Mouse (Mus musculus) lung, adult 2 months (tissue): ENCODE results near the gene Chchd2.

Experiments used
- CTCF ChIP-seq: fragments of 200-500 bp; IDR thresholded peaks from 2 replicates; pipeline ENCODE4 v1.5.1; 2011; ENCODE audit warnings: mild to moderate bottlenecking, low read length, control low read depth; ENCODE audit not compliant: insufficient read depth
- POLR2A ChIP-seq: fragments of 200-500 bp; IDR thresholded peaks from 2 replicates; pipeline ENCODE4 v1.6.1; 2011; ENCODE audit warnings: low read depth, mild to moderate bottlenecking, control low read depth, low read length, borderline replicate concordance; ENCODE audit errors: extremely low read depth

DNA sequence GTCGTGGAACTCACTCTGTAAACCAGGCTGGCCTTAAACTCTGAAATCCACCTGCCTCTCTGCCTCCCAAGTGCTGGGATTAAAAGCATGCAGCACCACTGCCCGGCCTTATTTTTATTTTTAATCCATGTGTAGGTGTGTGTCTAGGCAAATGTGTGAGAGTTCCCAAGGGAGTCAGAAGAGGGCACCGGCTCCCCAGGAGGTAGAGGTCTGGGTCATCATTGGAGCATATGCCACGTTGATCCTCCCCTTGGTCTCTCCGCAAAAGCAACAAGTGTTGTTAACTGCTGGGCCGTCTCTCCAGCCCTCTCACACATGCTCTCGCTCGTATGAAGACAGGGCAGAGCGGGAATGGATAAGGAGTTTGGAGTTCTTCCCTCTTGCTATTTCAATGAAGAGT is 31.5 kb upstream of the Chchd2 start:
- TF ChIP-seq CTCF, result no peak
- TF ChIP-seq POLR2A, result no peak
